Mouse (Mus musculus) urinary bladder, postnatal 14 days (tissue): ENCODE measurements at regions not wholly inside any gene's neighbourhood (a gene's known extent, or its start where the extent isn't known, plus 50 kb on each side); places are given as distances from the start of the nearest gene placed in this dataset.
"Not testable (repeated sequence)": the region's sequence is repeated elsewhere in the genome, so short reads cannot be mapped to it uniquely, and the experiment has no call there.

Experiments used
- DNase-seq: peaks from one replicate; pipeline ENCODE4 v3.0.0; 2021; ENCODE audit warnings: low spot score

GRCm38 (mm10) chr8:60728339-60728738 is 95.7 kb downstream of the Mfap3l start:
- no peak for DNase-seq

- no peak for DNase-seq
Observed at GRCm38 (mm10) chr8:60732545-60732944, 99.9 kb downstream of the Mfap3l start.

GRCm38 (mm10) chr8:60735961-60736360 is 103.3 kb downstream of the Mfap3l start:
- DNase-seq, result no peak

- no peak for DNase-seq
Observed at GRCm38 (mm10) chr8:60736401-60736800, 103.8 kb downstream of the Mfap3l start.

GRCm38 (mm10) chr8:60736913-60737312 is 104.3 kb downstream of the Mfap3l start:
- DNase-seq, result no peak

DNA sequence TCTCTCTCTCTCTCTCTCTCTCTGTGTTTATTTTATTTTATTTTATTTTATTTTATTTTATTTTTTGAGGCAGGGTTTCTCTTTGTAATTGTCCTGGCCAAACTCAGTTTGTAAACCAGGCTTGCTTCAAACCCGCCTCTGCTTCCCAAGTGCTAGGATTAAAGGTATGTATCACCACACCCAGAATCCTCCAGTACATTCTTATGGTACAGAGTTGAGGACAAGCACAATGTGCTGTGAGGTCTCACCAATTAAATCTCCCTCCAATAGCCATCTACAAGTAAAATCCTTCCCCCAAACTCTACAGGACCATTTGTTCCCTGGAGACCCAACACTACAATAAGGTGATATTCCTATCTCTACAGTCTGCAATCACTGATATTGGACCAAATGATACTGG is 105.0 kb downstream of the Mfap3l start:
- no peak for DNase-seq

DNA sequence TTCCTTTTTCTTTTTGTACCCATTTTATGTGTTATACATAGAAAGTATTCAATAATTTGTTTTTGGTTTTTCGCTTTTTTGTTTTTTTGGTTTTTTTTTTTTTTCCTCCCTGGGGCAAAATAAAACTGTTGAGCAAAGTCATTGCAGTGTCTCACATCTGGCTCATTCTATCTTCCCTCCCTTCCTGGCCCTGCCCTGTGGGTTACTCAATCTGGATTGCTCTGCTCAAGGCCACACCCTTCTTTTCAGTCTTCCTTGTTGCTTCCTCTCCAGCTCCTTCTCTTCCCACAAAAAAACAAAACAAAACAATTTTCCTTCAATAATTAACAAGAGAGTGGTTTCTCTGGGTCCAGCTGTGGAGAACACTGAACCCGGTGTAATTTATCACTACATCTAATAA is 113.2 kb downstream of the Mfap3l start:
- DNase-seq, result no peak

GRCm38 (mm10) chr8:60746486-60746885 is 113.9 kb downstream of the Mfap3l start:
- peak; percentile 17 for DNase-seq

DNA sequence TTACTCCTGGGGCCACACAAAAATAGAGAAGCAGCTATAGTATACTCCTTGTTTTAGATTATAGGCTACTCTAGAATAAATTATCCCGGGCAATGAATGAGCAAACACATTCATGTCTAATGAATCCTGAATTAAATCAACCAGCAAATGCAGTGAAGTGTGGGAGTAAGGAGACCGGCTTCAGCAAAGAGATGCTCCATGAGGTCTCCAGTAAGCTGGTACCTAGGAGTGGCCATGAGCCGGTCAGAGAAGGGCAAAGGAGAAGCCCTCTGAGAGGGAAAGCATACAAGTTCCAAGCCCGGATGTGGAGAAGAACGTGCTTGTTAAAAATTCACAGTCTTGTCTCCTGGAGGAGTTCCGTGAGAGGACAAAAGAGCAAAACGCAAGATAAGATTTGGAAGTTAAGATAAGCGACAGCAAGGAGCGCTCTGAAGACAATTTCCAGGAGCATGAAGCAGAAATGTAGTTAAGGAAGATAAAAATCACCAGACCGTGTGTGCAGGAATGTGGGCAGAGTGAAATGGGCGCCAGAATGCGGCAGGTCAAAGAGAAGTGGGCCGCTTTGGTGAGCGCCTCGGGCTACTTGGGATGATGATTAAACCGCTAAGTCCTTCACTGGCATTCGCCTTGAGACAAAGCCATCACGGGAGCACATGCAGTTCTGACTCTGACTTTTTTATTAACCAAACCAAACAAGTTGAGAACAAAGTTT is 123.2 kb downstream of the Mfap3l start:
- DNase-seq, result peak; percentile 54

DNA sequence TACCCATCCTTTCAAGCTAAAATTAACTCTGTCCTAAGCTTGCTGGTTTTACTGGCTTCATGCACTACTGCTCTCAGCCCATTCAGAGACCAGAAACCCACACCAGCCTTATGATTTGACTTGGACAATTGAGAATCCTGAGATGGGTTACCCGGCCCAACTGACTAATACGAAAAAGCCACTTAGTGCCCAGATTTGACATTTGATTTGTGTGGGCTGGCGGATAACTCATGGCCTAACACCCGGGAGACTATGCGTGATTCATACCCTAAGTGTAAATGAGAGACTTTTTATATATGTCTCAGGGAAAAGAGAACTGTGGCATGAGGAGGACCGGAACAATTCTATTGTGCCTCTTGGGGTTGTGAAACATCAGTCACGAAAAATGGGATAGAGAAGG is 126.3 kb upstream of the Hpf1 start:
- DNase-seq, result no peak

DNA sequence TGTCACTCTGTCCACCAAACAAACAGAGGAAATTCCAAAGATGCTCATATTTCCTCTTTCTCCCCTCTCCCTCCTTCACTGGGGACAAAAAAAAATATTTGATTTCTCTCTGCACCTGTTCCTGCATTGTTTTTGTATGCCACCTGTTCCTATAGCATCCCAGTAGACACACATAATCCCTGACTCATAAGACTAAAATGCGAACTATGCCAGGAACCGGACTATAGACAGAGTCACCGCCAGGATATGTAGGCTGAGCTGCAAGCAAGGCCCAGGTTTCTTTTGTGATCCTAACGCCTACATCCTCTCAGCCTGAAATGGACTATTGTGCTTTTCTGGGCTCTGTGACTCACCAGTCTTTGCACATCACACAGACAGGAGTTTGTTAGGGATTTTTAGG is 116.9 kb upstream of the Hpf1 start:
- no peak for DNase-seq

GRCm38 (mm10) chr8:60776251-60776650 is 114.0 kb upstream of the Hpf1 start:
- DNase-seq, result not testable (repeated sequence)

GRCm38 (mm10) chr8:60785049-60785448 is 105.2 kb upstream of the Hpf1 start:
- no peak for DNase-seq

DNA sequence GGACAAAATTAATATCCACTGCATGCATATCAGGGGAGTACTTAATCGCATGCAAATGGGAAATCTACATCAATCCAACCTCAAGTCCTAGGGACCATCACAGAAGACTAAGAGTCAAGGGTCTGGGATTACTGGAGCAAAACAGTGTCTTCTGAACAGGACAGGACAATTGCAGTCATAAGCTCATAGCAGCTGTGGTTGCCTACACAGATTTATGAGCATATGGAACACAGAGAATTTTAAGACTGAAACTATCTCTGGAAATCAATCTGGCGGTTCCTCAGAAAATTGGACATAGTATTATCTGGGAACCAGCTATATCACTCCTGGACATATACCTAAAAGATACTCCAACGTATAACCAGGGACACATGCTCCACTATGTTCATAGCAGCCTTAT is 99.8 kb upstream of the Hpf1 start:
- DNase-seq, result no peak

DNA sequence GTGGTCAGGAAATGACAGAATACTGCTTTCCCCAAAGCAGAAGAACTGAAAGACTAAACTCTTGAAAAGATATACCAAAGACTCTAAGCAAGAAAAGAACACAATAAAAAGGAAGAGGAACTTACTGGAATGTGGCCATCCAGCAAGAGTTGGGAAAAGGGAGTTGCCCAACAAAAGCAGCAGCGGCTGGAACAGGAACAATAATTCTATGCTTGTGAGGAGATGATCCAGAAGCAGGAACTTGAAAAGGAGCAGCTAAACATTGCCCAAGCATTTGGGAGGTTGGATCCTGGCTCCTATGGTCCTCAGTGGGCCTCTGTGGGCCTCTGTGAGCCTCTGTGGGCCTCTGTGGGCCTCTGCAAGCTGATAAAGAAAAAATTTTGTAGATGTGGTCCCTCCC is 97.7 kb upstream of the Hpf1 start:
- DNase-seq, result no peak

GRCm38 (mm10) chr8:60804787-60805186 is 85.4 kb upstream of the Hpf1 start:
- DNase-seq, result no peak

GRCm38 (mm10) chr8:60806772-60807171 is 83.4 kb upstream of the Hpf1 start:
- peak; percentile 6 for DNase-seq

DNA sequence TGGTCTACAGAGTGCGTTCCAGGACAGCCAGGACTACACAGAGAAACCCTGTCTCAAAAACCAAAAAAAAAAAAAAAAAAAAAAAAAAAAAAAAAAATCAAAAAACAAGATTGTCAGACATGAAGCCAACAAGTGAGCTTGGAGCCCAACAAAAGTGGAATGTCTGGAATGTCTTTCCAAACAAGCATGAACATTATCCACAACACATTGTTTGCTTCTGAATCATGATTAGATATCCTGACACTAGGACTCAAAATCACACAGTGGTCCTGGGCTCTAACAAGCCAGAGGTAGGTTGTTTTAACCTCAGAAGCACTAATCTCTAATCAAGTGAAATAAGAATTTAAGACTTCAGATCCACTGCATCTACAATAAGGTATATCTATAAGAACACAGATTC is 80.4 kb upstream of the Hpf1 start:
- DNase-seq, result no peak

GRCm38 (mm10) chr8:60810955-60811354 is 79.3 kb upstream of the Hpf1 start:
- no peak for DNase-seq

- no peak for DNase-seq
Observed at GRCm38 (mm10) chr8:60825676-60826442, 64.4 kb upstream of the Hpf1 start.

- DNase-seq, result no peak
Observed at GRCm38 (mm10) chr8:60827241-60827640, 63.0 kb upstream of the Hpf1 start.

DNA sequence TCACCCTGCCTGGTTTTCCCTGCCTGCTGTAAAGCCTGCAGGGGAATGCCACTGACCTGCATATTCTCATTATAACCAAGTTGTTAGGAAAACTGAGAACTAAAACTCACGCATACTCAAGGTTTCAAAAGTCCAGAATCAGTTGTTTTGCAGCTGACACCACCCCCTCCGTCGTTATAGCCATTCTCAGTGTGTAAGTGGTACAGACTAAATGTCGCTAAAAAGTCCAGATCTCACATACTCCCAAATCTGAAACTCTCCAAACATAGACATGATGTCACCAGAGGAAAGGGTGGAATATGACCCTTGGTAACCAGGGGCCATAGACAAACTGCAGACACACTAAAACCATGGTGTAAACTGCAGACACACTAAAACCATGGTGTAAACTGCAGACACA is 61.1 kb upstream of the Hpf1 start:
- DNase-seq, result no peak

GRCm38 (mm10) chr8:60830556-60830955 is 59.7 kb upstream of the Hpf1 start:
- DNase-seq, result peak; percentile 60

- DNase-seq, result no peak
Observed at GRCm38 (mm10) chr8:60838526-60838925, 51.7 kb upstream of the Hpf1 start.
